Mouse (Mus musculus): ENCODE measurements around the gene Lrwd1. TPM values are rescaled to one million over a fixed set of nuclear protein-coding genes. Genes with fewer than 3 reads are reported as not detected.

The Lrwd1 gene
- 18.1 and 19.6 TPM in 2 replicates for polyA plus RNA-seq (2015; fragmentation: Nextera tagmentation; extraction: Ambion mirVana)

GRCm38 (mm10) chr5:136135571-136136291 lies at the start of gene Lrwd1, which contains the start of gene Alkbh4:
Gene Lrwd1 (minus strand): TSS chr5:136136074.
Gene Alkbh4 (plus strand): TSS chr5:136136146.
- peak within 1 kb of the TSS; percentile 77 for H3K4me3 ChIP-seq
- no peaks in the 10 kb centered on the region for H3K9me3 ChIP-seq
- peak within 1 kb of the TSS; percentile 65 for H3K27ac ChIP-seq (replicated peaks)
- peak; percentile 86 for ATAC-seq (ENCODE audit: extremely low read depth, insufficient number of reproducible peaks, low FRiP score, low TSS enrichment)
- peak within 1 kb of the TSS; percentile 85 for H3K4me2 ChIP-seq
- WGBS = under 1% methylated on average over 60 of the region's 60 CpGs
- peaks cover 27% of the 10 kb centered on the region for H3K4me1 ChIP-seq
- peaks cover 56% of the 10 kb centered on the region for H3K36me3 ChIP-seq
- no peaks in the 10 kb centered on the region for H3K27me3 ChIP-seq (replicated peaks)
- H3K9ac ChIP-seq = peak within 1 kb of the TSS; percentile 95

- no peak overlapping the region for H3K4me2 ChIP-seq
- no peaks in the 10 kb centered on the region for H3K27me3 ChIP-seq (replicated peaks)
- H3K4me1 ChIP-seq = no peaks in the 10 kb centered on the region
- no peaks in the 10 kb centered on the region for H3K9me3 ChIP-seq
- H3K27ac ChIP-seq (replicated peaks) = no peak overlapping the region
- H3K9ac ChIP-seq = no peak overlapping the region
- ATAC-seq (ENCODE audit: extremely low read depth, insufficient number of reproducible peaks, low FRiP score, low TSS enrichment) = no peak
- H3K4me3 ChIP-seq = no peak overlapping the region
- peaks cover 94% of the 10 kb centered on the region for H3K36me3 ChIP-seq
- 92% methylated on average over 7 of the region's 7 CpGs for WGBS
Measured at GRCm38 (mm10) chr5:136183766-136184165, 47.9 kb upstream of the Lrwd1 start.

- Histone ChIP-seq H3K4me2 (no peak overlapping the region), H3K9me3 (no peaks in the 10 kb centered on the region), H3K4me3 (no peak overlapping the region), H3K4me1 (no peaks in the 10 kb centered on the region), H3K9ac (no peak overlapping the region), H3K27me3 (replicated peaks) (no peaks in the 10 kb centered on the region), H3K36me3 (peaks cover 93% of the 10 kb centered on the region), H3K27ac (replicated peaks) (no peak overlapping the region)
- WGBS = 81% methylated on average over 4 of the region's 4 CpGs
- ATAC-seq (ENCODE audit: extremely low read depth, insufficient number of reproducible peaks, low FRiP score, low TSS enrichment) = no peak
Measured at GRCm38 (mm10) chr5:136182830-136183229, 47.0 kb upstream of the Lrwd1 start.

GRCm38 (mm10) chr5:136182049-136182448 lies 46.2 kb upstream of the Lrwd1 start:
- 83% methylated on average over 6 of the region's 6 CpGs for WGBS
- no peak for ATAC-seq (ENCODE audit: extremely low read depth, insufficient number of reproducible peaks, low FRiP score, low TSS enrichment)
- no peak overlapping the region for H3K27ac ChIP-seq (replicated peaks)
- no peak overlapping the region for H3K9ac ChIP-seq
- H3K4me2 ChIP-seq = no peak overlapping the region
- no peaks in the 10 kb centered on the region for H3K27me3 ChIP-seq (replicated peaks)
- peaks cover 95% of the 10 kb centered on the region for H3K36me3 ChIP-seq
- H3K4me3 ChIP-seq = no peak overlapping the region
- H3K4me1 ChIP-seq = peaks cover 4% of the 10 kb centered on the region; the same call in 1 of the 2 replicates
- H3K9me3 ChIP-seq = no peaks in the 10 kb centered on the region

GRCm38 (mm10) chr5:136181197-136181596 lies 45.3 kb upstream of the Lrwd1 start:
- WGBS = 90% methylated on average over 6 of the region's 6 CpGs
- no peak overlapping the region for H3K4me3 ChIP-seq
- H3K4me2 ChIP-seq = no peak overlapping the region
- ATAC-seq (ENCODE audit: extremely low read depth, insufficient number of reproducible peaks, low FRiP score, low TSS enrichment) = no peak
- H3K36me3 ChIP-seq = peaks cover 92% of the 10 kb centered on the region
- H3K27ac ChIP-seq (replicated peaks) = no peak overlapping the region
- H3K4me1 ChIP-seq = peaks cover 8% of the 10 kb centered on the region; the same call in 1 of the 2 replicates
- H3K9me3 ChIP-seq = no peaks in the 10 kb centered on the region
- no peaks in the 10 kb centered on the region for H3K27me3 ChIP-seq (replicated peaks)
- H3K9ac ChIP-seq = no peak overlapping the region

GRCm38 (mm10) chr5:136179594-136179993 lies 43.7 kb upstream of the Lrwd1 start:
- H3K9ac ChIP-seq = no peak overlapping the region
- H3K4me2 ChIP-seq = no peak overlapping the region
- no peaks in the 10 kb centered on the region for H3K9me3 ChIP-seq
- no peaks in the 10 kb centered on the region for H3K27me3 ChIP-seq (replicated peaks)
- 84% methylated on average over 5 of the region's 5 CpGs for WGBS
- H3K27ac ChIP-seq (replicated peaks) = no peak overlapping the region
- H3K4me1 ChIP-seq = peaks cover 8% of the 10 kb centered on the region; the same call in 1 of the 2 replicates
- no peak overlapping the region for H3K4me3 ChIP-seq
- no peak for ATAC-seq (ENCODE audit: extremely low read depth, insufficient number of reproducible peaks, low FRiP score, low TSS enrichment)
- H3K36me3 ChIP-seq = peaks cover 76% of the 10 kb centered on the region

- Histone ChIP-seq H3K9ac (no peak overlapping the region), H3K4me3 (no peak overlapping the region), H3K4me2 (no peak overlapping the region), H3K27ac (replicated peaks) (peak overlapping the region; percentile 33), H3K36me3 (peaks cover 20% of the 10 kb centered on the region), H3K27me3 (replicated peaks) (peaks cover 12% of the 10 kb centered on the region), H3K4me1 (peaks cover 29% of the 10 kb centered on the region), H3K9me3 (no peaks in the 10 kb centered on the region)
- 41% methylated on average over 9 of the region's 9 CpGs for WGBS
- ATAC-seq (ENCODE audit: extremely low read depth, insufficient number of reproducible peaks, low FRiP score, low TSS enrichment) = no peak
Measured at GRCm38 (mm10) chr5:136173606-136174463, 38.0 kb upstream of the Lrwd1 start.

- Histone ChIP-seq H3K9ac (no peak overlapping the region), H3K9me3 (peaks cover 3% of the 10 kb centered on the region; the same call in 1 of the 2 replicates), H3K4me3 (no peak overlapping the region), H3K36me3 (peaks cover 14% of the 10 kb centered on the region), H3K4me1 (peaks cover 29% of the 10 kb centered on the region), H3K27me3 (replicated peaks) (peaks cover 12% of the 10 kb centered on the region), H3K27ac (replicated peaks) (no peak overlapping the region), H3K4me2 (no peak overlapping the region)
- WGBS = 61% methylated on average over 9 of the region's 9 CpGs
- ATAC-seq (ENCODE audit: extremely low read depth, insufficient number of reproducible peaks, low FRiP score, low TSS enrichment) = no peak
Measured at GRCm38 (mm10) chr5:136172939-136173338, 37.1 kb upstream of the Lrwd1 start.

GRCm38 (mm10) chr5:136171363-136172341 lies 35.8 kb upstream of the Lrwd1 start:
- Histone ChIP-seq H3K9ac (peak overlapping the region; percentile 81), H3K4me1 (peaks cover 21% of the 10 kb centered on the region), H3K36me3 (peaks cover 3% of the 10 kb centered on the region; the same call in 1 of the 2 replicates), H3K9me3 (peaks cover 4% of the 10 kb centered on the region; the same call in 1 of the 2 replicates), H3K27me3 (replicated peaks) (peaks cover 12% of the 10 kb centered on the region), H3K4me2 (peak overlapping the region; percentile 95), H3K27ac (replicated peaks) (peak overlapping the region; percentile 40; the same call in 1 of the 2 replicates), H3K4me3 (peak overlapping the region; percentile 62)
- no peak for ATAC-seq (ENCODE audit: extremely low read depth, insufficient number of reproducible peaks, low FRiP score, low TSS enrichment)
- 34% methylated on average over 17 of the region's 17 CpGs for WGBS

GRCm38 (mm10) chr5:136170512-136171362 lies 34.9 kb upstream of the Lrwd1 start, which contains the start of gene Orai2:
Gene Orai2 (minus strand): TSS chr5:136170713.
- H3K36me3 ChIP-seq = peaks cover 3% of the 10 kb centered on the region; the same call in 1 of the 2 replicates
- H3K9me3 ChIP-seq = peaks cover 4% of the 10 kb centered on the region; the same call in 1 of the 2 replicates
- H3K4me1 ChIP-seq = peaks cover 21% of the 10 kb centered on the region
- 4% methylated on average over 47 of the region's 49 CpGs for WGBS
- H3K27me3 ChIP-seq (replicated peaks) = peaks cover 12% of the 10 kb centered on the region
- ATAC-seq (ENCODE audit: extremely low read depth, insufficient number of reproducible peaks, low FRiP score, low TSS enrichment) = peak; percentile 44
- peak within 1 kb of the TSS; percentile 81 for H3K9ac ChIP-seq
- peak within 1 kb of the TSS; percentile 40; the same call in 1 of the 2 replicates for H3K27ac ChIP-seq (replicated peaks)
- peak within 1 kb of the TSS; percentile 95 for H3K4me2 ChIP-seq
- H3K4me3 ChIP-seq = peak within 1 kb of the TSS; percentile 62

Data from heart, embryonic 13.5 days (tissue).